Mouse (Mus musculus) liver, adult (tissue): Measurements from ENCODE around the gene Tmx1.

Experiments used
- GATA4 ChIP-seq: IDR thresholded peaks from 2 replicates; pipeline ENCODE4 v1.6.1; 2014; ENCODE audit warnings: mild to moderate bottlenecking, low read length; ENCODE audit not compliant: insufficient replicate concordance

Tmx1 gene

DNA sequence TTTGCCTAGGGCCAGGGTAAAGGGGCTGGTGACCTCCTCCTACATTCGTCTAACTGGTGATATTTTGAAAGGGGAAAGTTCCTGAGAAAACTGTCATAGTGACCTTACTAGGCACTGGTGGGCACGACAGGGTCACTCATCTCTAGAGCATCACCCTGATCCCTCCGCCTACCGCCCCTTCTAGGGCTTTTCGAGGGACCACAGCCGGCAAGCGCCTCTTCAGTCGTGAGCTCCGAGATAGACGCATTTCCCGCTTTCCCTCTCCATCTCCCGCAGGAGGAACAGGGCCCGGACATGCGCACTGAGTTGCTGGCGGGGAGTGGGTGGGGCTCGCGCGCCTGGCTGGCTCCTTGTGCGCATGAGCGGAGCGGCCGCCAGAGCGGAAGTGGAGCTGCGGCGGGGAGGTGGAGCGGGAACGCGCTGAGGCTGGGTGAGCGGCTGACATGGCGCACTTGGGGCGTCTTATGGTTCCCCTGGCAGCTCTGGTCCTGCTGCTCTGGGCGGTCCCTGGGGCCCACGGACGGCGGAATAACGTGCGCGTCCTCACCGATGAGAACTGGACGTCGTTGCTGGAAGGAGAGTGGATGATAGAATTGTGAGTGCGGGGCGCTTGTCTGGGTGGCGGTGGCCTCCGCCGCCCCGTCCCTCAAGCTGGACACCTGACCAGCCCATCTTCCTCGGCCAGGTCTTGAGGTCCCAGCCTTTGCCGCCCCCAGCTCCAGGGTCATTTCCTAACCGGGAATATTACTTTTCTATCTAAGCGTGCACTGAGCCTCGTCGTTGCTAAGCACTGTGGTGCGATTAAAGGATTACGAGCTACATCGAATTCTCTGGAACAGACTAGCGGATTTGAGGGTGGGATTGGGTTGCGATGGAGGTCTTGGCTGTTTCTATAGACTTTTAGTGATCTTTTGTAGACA, at the start of gene Tmx1:
Gene Tmx1 (plus strand): TSS at position 370 of the 920 bp plus-strand sequence.
- no peak for TF ChIP-seq GATA4

- TF ChIP-seq GATA4: no peak
These were observed 48.6 kb upstream of the Tmx1 start for GRCm38 (mm10) chr12:70404327-70404726.

DNA sequence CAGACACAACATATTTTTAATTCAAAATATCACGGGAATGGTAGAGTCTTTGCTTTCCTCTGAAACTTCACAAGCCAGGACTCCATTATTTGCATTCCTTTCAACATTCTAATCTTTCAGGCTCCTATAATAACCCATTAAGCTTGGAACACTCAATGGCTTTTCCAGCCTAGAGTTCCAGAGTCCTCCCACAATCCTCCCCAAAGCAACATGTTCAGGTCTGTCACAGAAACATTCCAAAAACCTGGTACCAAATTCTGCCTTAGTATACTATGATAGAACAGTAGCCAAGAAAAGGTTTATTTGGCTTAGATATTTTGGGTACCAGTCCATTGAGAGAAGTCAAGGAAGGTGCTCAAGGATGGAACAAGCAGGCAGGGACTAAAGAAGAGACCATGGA, 44.5 kb upstream of the Tmx1 start:
- no peak for TF ChIP-seq GATA4

GRCm38 (mm10) chr12:70409600-70409999, 43.3 kb upstream of the Tmx1 start:
- no peak for TF ChIP-seq GATA4

GRCm38 (mm10) chr12:70420216-70420615, 32.7 kb upstream of the Tmx1 start:
- TF ChIP-seq GATA4: no peak

DNA sequence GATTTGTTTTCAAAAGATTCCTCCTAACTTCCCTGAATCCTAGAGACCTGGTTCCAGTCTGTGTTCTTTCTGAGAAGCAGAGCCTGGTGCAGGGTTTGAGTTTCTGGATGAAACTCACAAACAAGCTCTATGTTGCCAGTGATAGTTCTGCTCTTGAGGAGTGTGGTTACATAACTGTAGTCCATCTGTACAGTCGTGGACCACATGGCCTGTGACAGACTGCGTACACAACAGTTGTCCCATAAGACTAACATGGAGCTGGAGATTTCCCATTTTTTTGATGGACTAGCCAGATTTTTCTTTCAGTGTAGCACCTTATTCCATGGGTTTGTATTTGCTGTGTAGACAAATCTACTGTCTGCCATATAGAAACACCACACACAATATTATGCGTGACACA, 31.9 kb upstream of the Tmx1 start:
- TF ChIP-seq GATA4: no peak

GRCm38 (mm10) chr12:70422322-70423118, 30.4 kb upstream of the Tmx1 start:
- no peak for TF ChIP-seq GATA4

GRCm38 (mm10) chr12:70427885-70428284, 25.0 kb upstream of the Tmx1 start:
- TF ChIP-seq GATA4: no peak

GRCm38 (mm10) chr12:70429637-70430036, 23.3 kb upstream of the Tmx1 start:
- TF ChIP-seq GATA4: no peak

GRCm38 (mm10) chr12:70430307-70430950, 22.5 kb upstream of the Tmx1 start:
- no peak for TF ChIP-seq GATA4

- TF ChIP-seq GATA4: no peak
These were observed 21.5 kb upstream of the Tmx1 start for GRCm38 (mm10) chr12:70431428-70431827.

GRCm38 (mm10) chr12:70449961-70450360, 2.9 kb upstream of the Tmx1 start:
- TF ChIP-seq GATA4: no peak

GRCm38 (mm10) chr12:70451533-70451932, 1.4 kb upstream of the Tmx1 start:
- no peak for TF ChIP-seq GATA4

DNA sequence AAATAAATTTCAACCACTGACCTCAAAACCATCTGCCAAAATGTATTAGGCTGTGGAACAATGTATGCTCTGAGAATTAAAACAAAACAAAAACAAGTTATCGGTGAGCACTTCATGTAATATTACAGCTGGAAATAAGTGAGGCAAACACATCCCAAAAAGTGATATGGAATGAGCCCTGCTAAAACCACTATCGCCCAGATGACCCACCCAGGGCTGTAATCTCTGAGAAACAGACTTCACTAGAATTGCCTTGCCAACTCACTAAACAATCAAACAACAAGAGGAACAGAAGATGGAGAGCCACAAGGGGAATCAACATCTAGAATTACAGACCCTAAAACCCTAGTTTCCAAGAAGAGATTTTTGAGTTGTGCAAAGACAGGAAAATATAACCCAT, 752 bp upstream of the Tmx1 start:
- no peak for TF ChIP-seq GATA4

- no peak for TF ChIP-seq GATA4
These were observed 2.3 kb downstream of the Tmx1 start for GRCm38 (mm10) chr12:70455226-70455625.
